Mouse (Mus musculus): ENCODE measurements around the gene Gdf15.

- TF ChIP-seq POLR2A (IDR thresholded peaks at IDR 0.05; ENCODE audit: low read depth, low read length) (no peak), CTCF (IDR thresholded peaks at IDR 0.05; ENCODE audit: borderline replicate concordance, insufficient read depth, low read length) (no peak)
Observed at GRCm38 (mm10) chr8:70650351-70650750, 18.1 kb upstream of the Gdf15 start.
